Mouse (Mus musculus): ENCODE data around the gene Cdrt4. TPM values are rescaled to one million over a fixed set of nuclear protein-coding genes. Genes with fewer than 3 reads are reported as not detected.

The Cdrt4 gene
- polyA plus RNA-seq, 1 experiment from 2014 or later, result not detected

GRCm38 (mm10) chr11:63035420-63036211 lies 84.6 kb downstream of the Cdrt4 start:
- no peak for DNase-seq (ENCODE audit: low spot score)
- Histone ChIP-seq H3K4me1 (peaks cover 17% of the 10 kb centered on the region), H3K27me3 (ENCODE audit: low read depth, poor library complexity, severe bottlenecking) (no peaks in the 10 kb centered on the region), H3K27ac (no peak overlapping the region), H3K4me3 (no peak overlapping the region), H3K36me3 (no peaks in the 10 kb centered on the region), H3K9me3 (replicated peaks) (no peaks in the 10 kb centered on the region)
- 84% methylated on average over 11 of the region's 11 CpGs for WGBS

- DNase-seq (ENCODE audit: low spot score), result peak; percentile 59
- peaks cover 19% of the 10 kb centered on the region for H3K4me1 ChIP-seq
- no peaks in the 10 kb centered on the region for H3K9me3 ChIP-seq (replicated peaks)
- no peak overlapping the region for H3K4me3 ChIP-seq
- H3K27me3 ChIP-seq (ENCODE audit: low read depth, poor library complexity, severe bottlenecking), result no peaks in the 10 kb centered on the region
- peak overlapping the region; percentile 80 for H3K27ac ChIP-seq
- WGBS, result 63% methylated on average over 12 of the region's 12 CpGs
- no peaks in the 10 kb centered on the region for H3K36me3 ChIP-seq
Measured at GRCm38 (mm10) chr11:63040002-63040661, 89.1 kb downstream of the Cdrt4 start.

Other genes with a start within 250 kb of the Cdrt4 start
- gene Zfp287, start 219.3 kb upstream of the Cdrt4 start, polyA plus RNA-seq (2016; fragmentation: Nextera tagmentation; extraction: Ambion mirVana), result 11.8 and 15.7 TPM in 2 replicates
- not detected in 2 replicates for gene Gm10428, start 198.1 kb upstream of the Cdrt4 start, polyA plus RNA-seq (2016; fragmentation: Nextera tagmentation; extraction: Ambion mirVana)
- gene Zfp286, start 161.7 kb upstream of the Cdrt4 start, polyA plus RNA-seq (2016; fragmentation: Nextera tagmentation; extraction: Ambion mirVana), result 22.4 and 29.8 TPM in 2 replicates
- 2.9 and 3.3 TPM in 2 replicates for gene Trim16, start 131.0 kb upstream of the Cdrt4 start, polyA plus RNA-seq (2016; fragmentation: Nextera tagmentation; extraction: Ambion mirVana)
- 0.31 and 0.84 TPM in 2 replicates for gene Fbxw10, start 104.1 kb upstream of the Cdrt4 start, polyA plus RNA-seq (2016; fragmentation: Nextera tagmentation; extraction: Ambion mirVana)
- 37.9 and 43.4 TPM in 2 replicates for gene Tvp23b, start 71.7 kb upstream of the Cdrt4 start, polyA plus RNA-seq (2016; fragmentation: Nextera tagmentation; extraction: Ambion mirVana)
- not detected in 2 replicates for gene Tekt3, start 110.5 kb downstream of the Cdrt4 start, polyA plus RNA-seq (2016; fragmentation: Nextera tagmentation; extraction: Ambion mirVana)
- 27.7 and 29.8 TPM in 2 replicates for gene Pmp22, start 177.8 kb downstream of the Cdrt4 start, polyA plus RNA-seq (2016; fragmentation: Nextera tagmentation; extraction: Ambion mirVana)

All from limb, embryonic 10.5 days (tissue).